Mouse (Mus musculus) right cerebral cortex, postnatal 14 days (tissue): ENCODE data around the gene Dact3.

ENCODE experiments used
- DNase-seq: peaks from one replicate; pipeline ENCODE4 v3.0.0; 2022

Dact3 gene

DNA sequence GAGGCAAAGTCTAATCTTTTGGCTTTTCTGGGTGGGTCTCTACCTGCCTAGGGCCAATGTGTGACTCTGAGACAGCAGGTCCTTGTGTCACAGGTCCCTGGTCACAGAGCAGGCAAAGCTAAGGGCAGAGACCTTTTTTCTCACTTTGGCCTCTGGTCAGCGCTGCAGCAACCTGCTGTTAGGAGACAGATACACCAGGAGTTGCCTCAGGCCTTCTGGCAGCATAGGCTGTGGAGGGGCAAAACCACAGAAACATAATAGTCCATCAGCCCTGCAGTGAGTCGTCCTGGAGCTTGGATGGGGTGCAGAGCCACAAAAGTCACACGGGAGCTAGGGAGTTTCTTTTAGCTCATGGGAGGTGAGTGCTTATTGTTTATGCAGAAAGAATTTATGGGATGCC lies 43.6 kb downstream of the Dact3 start:
- DNase-seq: no peak

DNA sequence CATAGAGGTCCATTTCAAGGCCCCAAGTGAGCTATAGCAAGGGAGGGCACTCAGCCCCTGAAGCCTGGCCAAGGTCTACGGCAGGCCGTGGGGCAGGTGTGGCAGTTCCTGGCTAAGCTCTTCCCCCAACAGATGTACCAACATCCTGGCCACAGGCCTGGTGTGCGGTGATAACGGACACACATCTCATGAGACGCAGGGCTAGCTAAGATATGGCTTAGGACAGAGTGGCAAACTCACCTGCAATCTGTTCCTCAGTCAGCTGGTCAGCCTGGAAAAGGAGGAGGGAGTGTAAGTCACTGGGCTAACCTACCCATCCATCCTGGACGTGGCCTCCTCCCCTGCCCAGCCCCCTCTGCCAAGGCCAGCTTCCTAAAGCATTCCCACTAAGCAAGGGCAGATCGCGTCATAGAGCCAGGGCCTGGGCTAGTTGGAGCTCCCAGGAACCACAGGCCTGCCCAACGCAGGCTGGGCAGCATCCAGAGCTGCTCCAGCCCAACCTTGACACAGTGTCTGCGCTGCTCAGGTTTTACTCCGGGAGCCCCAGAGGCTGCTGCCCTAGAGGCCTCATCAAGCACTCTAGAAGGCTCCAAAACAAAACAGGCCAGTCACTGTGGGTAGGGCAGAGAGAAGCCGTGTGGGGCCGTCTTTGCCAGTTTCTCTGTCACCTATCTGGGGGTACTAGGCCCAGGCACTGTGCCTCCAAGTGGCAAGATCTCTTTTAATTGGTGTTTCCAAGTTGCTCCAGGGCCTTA lies 44.5 kb downstream of the Dact3 start:
- no peak for DNase-seq

DNA sequence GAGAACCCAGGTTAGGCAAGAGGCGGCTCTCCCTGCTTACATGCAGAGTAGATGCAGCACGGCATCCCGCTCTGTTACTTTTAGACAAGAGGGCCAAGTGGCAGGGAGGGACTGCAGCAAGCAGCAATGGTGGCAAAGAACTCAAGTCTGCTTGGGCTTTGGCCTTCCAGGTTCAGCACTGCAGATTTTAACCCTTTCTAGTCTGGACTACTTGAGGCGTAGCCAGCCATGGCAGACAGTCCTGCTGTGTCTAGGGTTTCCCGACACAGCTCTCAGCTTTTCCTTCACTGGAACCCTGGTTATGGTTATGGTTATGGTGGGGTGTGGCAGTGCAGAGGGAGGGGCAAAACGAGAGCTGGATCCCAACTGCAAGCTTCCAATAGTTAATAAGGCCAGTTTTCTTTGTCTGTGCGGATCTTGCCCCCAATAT lies 45.0 kb downstream of the Dact3 start:
- no peak for DNase-seq

DNA sequence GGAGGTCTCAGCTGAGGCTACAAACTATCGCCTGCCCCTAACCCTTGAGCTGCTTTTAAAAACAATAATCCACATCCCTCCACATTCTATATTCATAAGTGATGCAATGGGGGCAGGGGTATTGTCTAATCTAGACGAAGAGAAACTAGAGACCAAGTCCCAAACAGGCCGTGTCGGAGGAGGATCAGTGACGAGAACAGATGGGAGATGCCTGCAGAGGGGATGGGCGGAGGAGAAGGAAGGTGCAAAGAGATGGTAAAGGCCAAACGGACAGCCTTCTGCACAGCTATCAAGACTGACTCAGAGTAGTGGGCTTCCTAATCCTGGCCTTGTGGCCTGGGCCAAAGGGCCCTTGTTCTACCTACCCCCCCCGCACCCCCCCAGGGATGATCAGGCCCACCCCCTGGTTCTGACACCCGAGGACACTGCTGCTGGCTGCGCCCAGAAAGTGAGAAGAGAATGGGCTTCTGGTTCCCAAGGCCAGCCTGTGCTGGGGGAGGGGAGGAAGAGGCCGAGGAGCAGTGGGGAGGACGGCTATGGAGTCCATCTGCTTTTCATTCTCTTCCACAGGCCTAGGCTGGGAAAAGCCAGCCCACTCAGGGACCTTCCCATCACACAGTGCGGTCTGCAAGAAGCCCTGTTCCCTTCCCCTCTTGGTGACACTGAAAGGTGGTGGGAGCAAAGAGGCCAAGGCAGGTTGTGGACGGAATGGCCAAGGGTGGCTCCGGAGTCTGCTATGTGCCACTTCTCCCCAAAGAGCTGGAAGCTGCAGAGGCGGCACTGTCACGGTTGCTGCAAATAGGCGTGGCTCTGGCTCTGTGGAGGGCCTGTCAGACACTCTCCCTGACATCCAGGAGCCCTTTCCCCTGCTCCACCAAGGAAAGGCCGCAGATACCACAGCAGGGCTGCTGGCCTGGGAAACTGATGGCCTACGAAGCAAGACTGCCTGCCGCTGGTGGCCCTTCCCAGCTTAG lies 46.0 kb downstream of the Dact3 start:
- DNase-seq: no peak

DNA sequence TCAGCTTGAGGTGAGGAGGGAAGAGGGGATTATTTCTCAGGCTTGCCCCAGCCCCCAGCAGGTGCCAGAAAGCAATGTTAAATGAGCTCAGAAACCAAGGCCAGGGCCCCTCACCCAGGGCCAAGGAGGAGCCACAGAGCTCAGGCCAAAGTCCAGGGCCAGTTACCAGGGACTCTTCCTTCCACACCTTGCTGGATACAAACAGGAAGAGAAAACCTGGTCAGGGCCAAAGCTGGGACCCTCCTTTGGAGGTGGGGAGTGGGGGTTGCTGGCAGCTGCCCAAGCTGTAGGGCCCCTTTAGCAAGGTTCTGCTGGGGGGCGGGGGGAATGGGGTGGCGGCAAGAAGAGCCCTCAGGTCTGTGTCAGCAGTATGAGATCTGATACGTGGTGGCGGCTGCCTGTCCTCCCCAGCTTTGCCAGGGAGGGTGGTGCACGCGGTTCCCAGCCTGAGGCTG lies 46.8 kb downstream of the Dact3 start:
- no peak for DNase-seq

DNA sequence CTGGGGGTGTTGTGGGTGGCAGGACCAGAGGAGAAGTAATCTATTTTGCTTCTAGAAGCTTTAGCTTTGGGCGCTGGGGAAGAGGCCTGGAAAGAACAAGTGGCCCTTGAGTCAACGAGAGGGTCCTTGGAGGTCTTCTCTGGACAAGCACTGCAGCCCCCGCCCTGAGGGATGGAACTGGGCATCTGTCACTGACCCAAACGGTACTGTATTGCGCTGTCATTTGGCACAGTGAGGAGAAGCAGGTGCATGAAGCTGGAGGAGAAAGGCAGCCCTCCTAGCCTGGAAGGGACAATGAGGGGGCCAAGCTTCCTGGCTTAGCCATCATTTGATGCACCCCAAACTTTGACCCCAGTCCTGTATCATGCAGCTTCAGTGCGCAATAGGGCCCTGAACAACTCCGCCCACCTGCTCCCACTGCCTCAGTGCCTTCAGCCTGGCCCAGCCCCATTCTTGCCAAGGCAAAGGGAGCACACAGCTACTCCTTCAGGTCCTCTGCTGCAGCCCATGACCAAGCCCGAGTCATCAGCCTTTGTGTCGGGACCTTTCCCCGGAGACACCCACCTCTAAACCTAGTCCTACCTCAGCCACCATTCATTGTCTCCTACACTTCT lies 47.4 kb downstream of the Dact3 start:
- DNase-seq: no peak

DNA sequence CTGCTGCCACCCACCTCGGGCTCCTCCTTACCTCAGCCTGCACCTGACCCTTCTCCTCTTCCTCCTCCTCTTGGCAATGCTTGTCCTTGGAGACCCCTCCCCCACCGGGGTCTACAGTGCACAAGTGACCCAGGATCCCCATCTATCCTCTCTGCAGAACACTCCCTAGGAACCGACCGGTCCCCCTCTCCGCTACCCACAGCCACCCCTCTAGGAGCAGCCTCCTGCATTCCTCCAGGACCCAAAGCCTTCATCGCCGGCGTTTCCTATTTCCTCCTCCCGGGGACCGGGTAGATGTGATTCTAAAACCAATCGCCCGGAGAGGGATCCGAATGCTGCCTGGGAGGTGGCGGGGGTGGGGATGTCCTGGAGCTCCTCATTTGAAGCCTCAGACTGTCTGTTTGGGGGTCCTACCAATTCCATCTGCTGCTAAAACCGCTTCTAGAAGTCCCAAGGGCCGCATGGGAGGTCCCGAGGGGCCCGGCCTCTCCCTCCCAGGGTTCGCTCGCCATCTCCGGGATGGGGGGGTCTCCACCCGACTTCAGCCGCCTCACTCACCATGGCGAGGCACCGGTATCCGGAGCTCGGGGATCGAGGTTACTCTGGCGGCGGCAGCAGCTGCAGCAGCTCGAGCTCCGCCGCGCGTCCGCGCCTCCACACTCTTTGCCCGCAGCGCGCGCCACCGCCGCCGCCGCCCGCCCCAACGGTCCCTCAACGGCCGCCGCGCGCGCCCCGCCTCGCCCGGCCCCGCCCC lies 48.3 kb downstream of the Dact3 start:
- no peak for DNase-seq

DNA sequence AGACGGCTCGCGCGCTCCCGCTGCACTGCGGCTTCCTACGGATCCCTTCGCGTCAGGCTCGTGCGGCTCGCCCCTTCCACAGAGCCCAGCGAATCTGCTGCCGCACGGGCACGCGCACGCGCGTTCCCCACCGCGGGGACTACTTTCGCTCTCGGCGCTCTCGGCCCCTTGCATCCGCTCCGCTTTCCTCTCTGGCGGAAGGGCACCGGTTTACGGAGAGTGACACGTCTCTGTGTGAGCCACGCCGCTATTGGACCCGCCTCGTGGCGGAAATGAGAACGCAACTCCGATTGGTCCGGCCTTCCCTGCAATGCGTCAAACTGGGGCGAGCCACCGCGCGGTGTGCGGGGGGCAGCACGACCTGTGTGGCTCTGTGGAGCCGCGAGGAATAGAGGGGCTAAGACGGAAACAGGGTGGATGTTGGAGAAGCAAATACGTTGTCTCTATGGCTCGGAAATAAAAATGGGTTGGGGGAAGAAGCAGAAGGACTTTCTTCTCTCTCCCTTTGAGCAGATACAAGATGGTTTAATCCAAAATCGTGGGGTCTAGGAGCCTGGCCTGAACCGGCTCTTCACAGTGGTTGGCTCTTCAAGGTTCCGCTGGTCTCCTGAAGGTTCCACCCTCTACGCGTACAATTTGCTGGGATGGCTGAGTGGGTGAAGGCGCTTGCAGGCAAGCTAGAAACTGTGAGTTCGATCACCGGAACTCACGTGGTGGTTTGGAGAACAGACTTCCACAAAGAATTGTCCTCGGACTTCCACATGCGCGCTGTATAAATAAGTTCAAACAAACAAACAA lies 49.1 kb downstream of the Dact3 start, which contains the start of gene Calm3:
Calm3 (minus strand) TSS at position 78 of the 798 bp plus-strand sequence.
- peak; percentile 100 for DNase-seq

DNA sequence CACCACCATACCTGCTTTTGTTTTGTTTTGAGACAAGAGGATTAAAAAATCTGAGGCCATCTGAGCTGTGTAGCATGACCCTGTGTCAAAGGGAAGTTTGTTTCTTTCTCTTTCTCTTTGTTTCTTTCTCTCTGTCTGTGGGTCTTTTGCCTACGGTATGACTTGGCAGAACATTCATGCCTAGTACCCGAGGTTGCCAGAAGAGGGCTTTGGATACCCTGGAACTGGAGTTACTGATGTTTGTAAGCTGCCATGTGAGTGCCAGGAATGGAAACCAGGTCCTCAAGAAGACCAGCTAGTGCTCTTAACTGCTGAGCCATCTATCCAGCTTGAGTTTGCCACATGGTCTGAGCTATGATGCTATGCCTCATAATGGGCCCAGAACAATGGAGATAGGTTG lies 53.2 kb downstream of the Dact3 start:
- DNase-seq: no peak

DNA sequence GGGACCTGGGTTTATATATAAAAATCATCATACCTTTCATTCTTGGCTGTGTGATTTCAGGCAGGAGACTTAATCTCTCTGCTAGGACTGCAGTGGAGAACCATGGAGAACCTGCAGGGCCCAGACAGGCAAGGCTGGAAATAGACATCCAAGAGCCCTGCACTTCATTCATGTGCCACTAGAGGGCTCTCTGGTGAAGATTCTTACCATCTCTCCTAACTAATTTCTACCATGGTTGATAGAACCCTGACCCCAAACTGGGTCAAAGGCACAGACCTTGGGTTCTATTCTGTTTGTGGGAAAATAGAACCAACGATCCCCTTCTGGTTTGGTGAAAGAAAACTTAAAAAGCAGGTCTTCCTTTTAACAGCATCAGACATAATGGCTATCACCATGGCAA lies 55.7 kb downstream of the Dact3 start:
- DNase-seq: peak; percentile 73

DNA sequence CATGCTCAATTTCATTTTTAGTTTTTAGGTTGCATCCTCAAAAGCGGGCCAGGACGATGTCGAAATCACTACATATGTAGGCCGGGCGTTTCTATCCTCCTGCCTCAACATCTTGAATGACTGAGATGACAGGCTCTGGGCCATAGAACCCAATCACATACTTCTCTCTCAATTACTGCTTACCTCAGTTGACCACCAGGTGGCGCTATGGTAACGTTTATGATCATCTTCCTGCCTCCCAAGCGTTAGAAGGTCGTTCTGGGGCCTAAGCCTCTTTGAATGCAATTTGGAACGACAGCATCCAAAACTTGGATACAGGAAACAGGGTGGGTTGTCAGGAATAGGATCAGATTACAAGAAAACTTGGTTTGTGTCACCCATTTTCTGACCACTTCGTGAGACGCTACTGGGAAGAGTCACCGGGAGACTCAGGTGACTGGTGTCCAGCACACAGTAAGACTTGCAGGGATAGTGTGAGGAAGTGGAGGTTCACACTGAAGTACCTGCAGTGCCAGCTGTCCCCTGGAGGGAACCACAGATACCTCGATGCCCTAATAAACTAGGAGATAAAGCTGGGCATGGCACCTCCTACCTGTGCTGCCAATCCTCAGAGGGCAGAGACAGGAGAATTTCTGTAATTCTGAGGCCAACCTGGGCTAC lies 57.0 kb downstream of the Dact3 start:
- peak; percentile 91 for DNase-seq

DNA sequence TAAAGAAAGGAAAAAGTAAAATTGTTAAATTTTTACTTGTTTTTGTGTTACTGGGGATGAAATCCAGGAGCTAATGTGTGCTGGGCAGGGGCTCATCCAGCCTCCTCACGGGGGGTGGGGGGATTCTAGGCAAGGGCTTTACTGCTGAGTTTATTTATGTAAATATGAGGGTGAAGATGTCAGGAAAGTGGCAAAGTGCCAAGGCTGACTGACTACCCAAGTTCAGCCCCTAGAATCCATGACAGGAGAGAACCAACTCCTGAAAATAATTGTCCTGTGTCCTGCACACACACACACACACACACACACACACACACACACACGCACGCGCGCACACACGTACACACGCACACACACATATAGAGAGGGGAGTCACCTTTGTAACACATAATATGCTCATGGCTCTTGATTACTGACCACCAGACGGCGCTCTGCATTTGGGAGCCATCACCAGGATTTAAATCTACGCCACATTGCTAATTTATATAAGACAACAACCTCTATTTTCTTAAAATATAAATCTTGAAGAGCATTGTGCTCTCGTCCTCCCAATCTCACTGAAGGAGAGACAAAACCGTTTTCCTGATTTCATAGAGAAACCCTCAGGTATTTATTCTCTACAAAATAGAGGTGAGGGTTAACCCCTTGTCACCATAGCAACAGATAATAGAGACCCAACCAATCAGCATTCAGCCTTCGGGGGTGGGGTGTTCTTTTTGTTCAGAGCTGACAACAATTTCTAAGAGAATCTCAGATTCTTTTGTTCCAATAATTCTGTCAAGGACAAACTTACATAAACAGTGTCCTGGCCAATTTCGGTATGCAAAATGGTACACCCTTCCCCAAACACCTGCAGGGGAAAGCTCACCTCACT lies 57.8 kb downstream of the Dact3 start:
- peak; percentile 81 for DNase-seq
